Mouse (Mus musculus) limb, embryonic 13.5 days (tissue): ENCODE data around the gene Anpep. TPM values are rescaled to one million over a fixed set of nuclear protein-coding genes. Genes with fewer than 3 reads are reported as not detected.

ENCODE experiments used
- ATAC-seq: fragments of 200-750 bp; cut with Nextera tagmentation; 2 replicates; pipeline ENCODE4 v1.8.0; 2017; ENCODE audit warnings: low read depth, moderate number of reproducible peaks, moderate TSS enrichment; ENCODE audit not compliant: low FRiP score
- H3K27ac ChIP-seq: fragments of 300-500 bp; sonication (generic); 2 replicates; pipeline ENCODE4 v1.5.1; 2015; ENCODE audit warnings: inconsistent platforms, mild to moderate bottlenecking, moderate library complexity
- H3K27me3 ChIP-seq: fragments of 300-500 bp; sonication (generic); 2 replicates; pipeline ENCODE4 v1.6.1; 2015; ENCODE audit warnings: mild to moderate bottlenecking, inconsistent platforms
- H3K36me3 ChIP-seq: fragments of 300-500 bp; sonication (generic); 2 replicates; pipeline ENCODE4 v1.6.1; 2015; ENCODE audit warnings: inconsistent platforms, mild to moderate bottlenecking, moderate library complexity
- H3K4me1 ChIP-seq: fragments of 300-500 bp; sonication (generic); 2 replicates; pipeline ENCODE4 v1.6.1; 2015; ENCODE audit warnings: inconsistent platforms
- H3K4me2 ChIP-seq: fragments of 300-500 bp; sonication (generic); replicated peaks from 2 replicates; pipeline ENCODE4 v1.6.1; 2015; ENCODE audit warnings: inconsistent platforms, mild to moderate bottlenecking, moderate library complexity
- H3K4me3 ChIP-seq: fragments of 300-500 bp; sonication (generic); 2 replicates; pipeline ENCODE4 v1.5.1; 2015; ENCODE audit warnings: moderate library complexity, mild to moderate bottlenecking, inconsistent platforms
- H3K9ac ChIP-seq: fragments of 300-500 bp; sonication (generic); 2 replicates; pipeline ENCODE4 v1.6.1; 2015; ENCODE audit warnings: mild to moderate bottlenecking, inconsistent platforms
- H3K9me3 ChIP-seq: fragments of 300-500 bp; sonication (generic); 2 replicates; pipeline ENCODE4 v1.6.1; 2016; ENCODE audit warnings: inconsistent platforms
- WGBS: fragments of 180-500 bp; shearing (Covaris S2); methylation state at CpG from one replicate; pipeline ENCODE4 v1.1.7; 2015; 5-methylcytosine and 5-hydroxymethylcytosine counted together
- polyA plus RNA-seq: library from polyadenylated mRNA; unstranded; fragments of >200 nt; fragmentation: Nextera tagmentation; extraction: Ambion mirVana; gene quantifications from 2 replicates; pipeline ENCODE4 v1.2.1, GENCODE M21; 2015

Gene Anpep
- 15.2 and 18.4 TPM in 2 replicates for polyA plus RNA-seq

DNA sequence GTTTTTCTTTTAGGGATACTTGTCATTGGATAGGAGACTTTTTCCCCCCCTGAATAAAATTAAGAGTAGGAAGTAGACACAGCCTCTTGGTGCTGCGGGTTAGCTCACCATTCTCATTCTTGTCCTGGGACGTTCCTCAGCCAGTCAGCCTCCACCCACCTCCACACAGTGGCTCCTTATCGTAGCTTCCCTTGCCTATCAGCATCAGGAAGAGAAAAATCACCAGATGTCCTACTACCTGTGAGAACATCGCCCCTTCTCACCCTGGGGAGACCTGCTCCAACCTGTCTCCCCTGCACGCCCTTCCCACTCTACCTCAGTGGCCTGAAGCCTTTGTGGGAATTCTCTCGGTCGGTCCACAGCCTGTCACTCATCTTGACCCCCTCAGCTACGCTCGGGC lies at the start of gene Anpep:
Anpep (minus strand) TSS at position 249 of the 400 bp plus-strand sequence.
- H3K4me3 ChIP-seq, result no peak within 1 kb of the TSS

DNA sequence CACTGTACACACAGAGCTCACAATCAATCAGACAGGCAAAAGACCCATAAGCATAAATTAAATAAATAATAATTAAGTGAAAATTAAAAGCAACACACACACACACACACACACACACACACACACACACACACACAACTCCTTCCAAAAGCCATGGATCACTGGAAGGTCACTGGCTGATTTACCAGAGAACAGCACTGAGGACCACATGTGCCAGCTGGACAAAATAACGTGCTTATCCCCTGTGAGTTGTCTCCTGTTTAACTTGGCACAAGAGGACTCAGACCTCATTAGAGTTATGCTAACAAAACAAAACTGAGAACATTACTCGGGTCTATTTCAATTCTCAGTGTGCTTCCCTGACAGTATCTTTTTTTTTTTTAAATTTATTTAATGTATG lies 46.5 kb upstream of the Anpep start:
- Histone ChIP-seq H3K36me3 (peaks cover 67% of the 10 kb centered on the region), H3K4me1 (no peaks in the 10 kb centered on the region)

More for the DNA sequence above, at the start of gene Anpep:
- no peaks in the 10 kb centered on the region for H3K9me3 ChIP-seq
- no peaks in the 10 kb centered on the region for H3K27me3 ChIP-seq
- H3K4me1 ChIP-seq, result peaks cover 25% of the 10 kb centered on the region
- no peak within 1 kb of the TSS for H3K9ac ChIP-seq
- no peak for ATAC-seq
- no peaks in the 10 kb centered on the region for H3K36me3 ChIP-seq
- H3K4me2 ChIP-seq, result no peak within 1 kb of the TSS
- WGBS, result 71% methylated on average over 9 of the region's 9 CpGs
- H3K27ac ChIP-seq, result no peak within 1 kb of the TSS

DNA sequence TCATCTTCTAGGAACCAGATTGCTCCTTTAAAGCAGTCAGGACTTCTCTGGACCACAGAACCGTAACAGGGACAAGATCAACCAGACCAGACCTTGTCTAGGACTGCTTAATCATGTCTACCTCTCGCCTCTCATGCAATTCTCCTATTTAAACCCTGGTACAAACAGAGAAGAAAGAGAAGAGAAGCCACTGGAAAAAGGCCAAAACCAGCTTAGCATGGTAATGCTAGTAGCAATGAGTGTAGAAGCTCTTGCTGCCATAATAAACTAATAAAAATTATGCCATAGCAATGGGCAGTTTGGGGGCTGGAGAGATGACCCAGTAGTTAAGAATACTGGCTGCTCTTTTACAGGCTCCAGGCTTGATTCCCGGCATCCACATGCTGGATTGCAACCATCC lies 46.1 kb upstream of the Anpep start:
- no peaks in the 10 kb centered on the region for H3K4me1 ChIP-seq
- 93% methylated on average over 3 of the region's 3 CpGs for WGBS
- H3K36me3 ChIP-seq, result peaks cover 72% of the 10 kb centered on the region
- H3K27me3 ChIP-seq, result no peaks in the 10 kb centered on the region
- no peak overlapping the region for H3K9ac ChIP-seq
- ATAC-seq, result no peak
- H3K27ac ChIP-seq, result no peak overlapping the region
- H3K4me2 ChIP-seq, result no peak overlapping the region
- no peaks in the 10 kb centered on the region for H3K9me3 ChIP-seq
- H3K4me3 ChIP-seq, result no peak overlapping the region

More for the DNA sequence above, 46.5 kb upstream of the Anpep start:
- H3K4me3 ChIP-seq, result no peak overlapping the region
- H3K9ac ChIP-seq, result no peak overlapping the region
- H3K27ac ChIP-seq, result no peak overlapping the region
- H3K27me3 ChIP-seq, result no peaks in the 10 kb centered on the region
- ATAC-seq, result no peak
- no peaks in the 10 kb centered on the region for H3K9me3 ChIP-seq
- no peak overlapping the region for H3K4me2 ChIP-seq
- 68% methylated on average over 2 of the region's 2 CpGs for WGBS

DNA sequence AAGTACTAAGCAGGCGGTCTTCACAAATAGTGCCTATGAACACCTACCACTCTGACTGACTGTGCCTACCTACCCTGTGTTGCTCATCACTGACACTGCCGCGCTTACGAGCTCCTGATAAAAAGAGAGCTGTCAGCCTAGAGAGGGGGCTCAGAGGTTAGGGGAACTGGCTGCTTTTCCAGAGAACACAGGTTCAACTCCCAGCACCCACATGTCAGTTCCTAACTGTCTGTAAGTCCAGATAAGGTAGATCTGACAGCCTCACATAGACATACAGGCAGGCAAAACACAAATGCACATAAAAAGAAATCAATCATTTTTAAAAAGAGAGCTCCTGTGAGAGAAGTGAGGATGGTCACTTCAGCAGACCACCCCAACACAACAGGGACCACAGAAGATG lies 44.3 kb upstream of the Anpep start:
- no peaks in the 10 kb centered on the region for H3K27me3 ChIP-seq
- no peaks in the 10 kb centered on the region for H3K4me1 ChIP-seq
- 90% methylated on average over 4 of the region's 4 CpGs for WGBS
- no peaks in the 10 kb centered on the region for H3K9me3 ChIP-seq
- no peak for ATAC-seq
- H3K27ac ChIP-seq, result no peak overlapping the region
- no peak overlapping the region for H3K9ac ChIP-seq
- peaks cover 78% of the 10 kb centered on the region for H3K36me3 ChIP-seq
- H3K4me3 ChIP-seq, result no peak overlapping the region
- no peak overlapping the region for H3K4me2 ChIP-seq

DNA sequence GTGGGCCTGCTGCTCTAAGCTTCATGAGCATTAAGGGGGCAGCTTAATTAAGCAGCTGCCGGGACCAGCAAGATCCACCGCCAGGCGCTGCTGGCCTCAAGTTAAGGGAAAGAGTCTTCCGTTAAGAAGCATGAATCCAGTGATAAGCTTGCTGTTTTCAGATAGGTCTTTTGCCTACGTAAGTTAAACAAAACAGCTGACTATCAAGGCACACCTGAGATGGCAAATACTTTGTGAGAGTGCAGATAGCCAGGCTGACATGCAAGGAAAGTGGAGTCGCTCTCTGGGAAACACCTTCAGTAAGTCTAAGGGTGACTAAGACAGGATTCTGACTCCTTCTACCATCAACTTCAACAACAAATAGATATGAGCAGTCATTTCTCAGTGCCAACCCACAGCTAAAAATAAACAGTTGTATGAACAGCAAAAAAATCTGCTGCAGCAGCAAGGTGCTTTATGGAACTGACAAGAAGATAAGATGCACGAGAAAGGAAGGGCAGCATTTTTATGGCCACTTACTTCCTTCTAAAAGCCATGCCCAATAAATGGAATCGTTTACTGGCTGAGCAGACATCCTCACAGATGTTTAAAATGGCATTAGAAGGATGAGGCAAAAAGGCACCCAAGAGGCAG lies 42.4 kb upstream of the Anpep start:
- WGBS, result 77% methylated on average over 8 of the region's 8 CpGs
- Histone ChIP-seq H3K4me2 (no peak overlapping the region), H3K36me3 (peaks cover 74% of the 10 kb centered on the region), H3K9ac (no peak overlapping the region), H3K27ac (no peak overlapping the region), H3K27me3 (no peaks in the 10 kb centered on the region), H3K4me3 (no peak overlapping the region), H3K4me1 (no peaks in the 10 kb centered on the region), H3K9me3 (no peaks in the 10 kb centered on the region)
- ATAC-seq, result no peak

DNA sequence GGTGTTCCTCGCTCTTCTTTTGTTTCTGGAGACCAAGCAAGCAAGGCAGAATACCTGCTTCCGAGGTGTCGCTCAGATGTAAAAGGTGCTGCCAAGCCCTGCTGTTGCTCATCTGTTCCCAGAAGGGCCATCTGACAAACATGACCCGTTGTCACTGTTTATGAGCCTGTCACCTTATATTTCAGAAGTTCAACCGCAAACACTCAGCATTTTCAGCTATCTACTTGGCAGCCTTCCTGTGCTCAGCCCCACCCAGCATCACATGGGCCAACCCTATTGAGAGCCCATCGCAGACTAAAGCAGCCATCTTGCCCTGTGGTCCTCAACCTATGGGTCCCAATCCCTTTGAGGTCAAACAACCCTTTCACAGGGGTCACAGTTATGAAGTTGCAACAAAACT lies 39.9 kb upstream of the Anpep start:
- no peak overlapping the region for H3K4me3 ChIP-seq
- WGBS, result 93% methylated on average over 6 of the region's 6 CpGs
- H3K4me2 ChIP-seq, result no peak overlapping the region
- H3K4me1 ChIP-seq, result no peaks in the 10 kb centered on the region
- no peaks in the 10 kb centered on the region for H3K27me3 ChIP-seq
- no peak overlapping the region for H3K9ac ChIP-seq
- no peak for ATAC-seq
- peaks cover 64% of the 10 kb centered on the region for H3K36me3 ChIP-seq
- H3K9me3 ChIP-seq, result no peaks in the 10 kb centered on the region
- H3K27ac ChIP-seq, result no peak overlapping the region

DNA sequence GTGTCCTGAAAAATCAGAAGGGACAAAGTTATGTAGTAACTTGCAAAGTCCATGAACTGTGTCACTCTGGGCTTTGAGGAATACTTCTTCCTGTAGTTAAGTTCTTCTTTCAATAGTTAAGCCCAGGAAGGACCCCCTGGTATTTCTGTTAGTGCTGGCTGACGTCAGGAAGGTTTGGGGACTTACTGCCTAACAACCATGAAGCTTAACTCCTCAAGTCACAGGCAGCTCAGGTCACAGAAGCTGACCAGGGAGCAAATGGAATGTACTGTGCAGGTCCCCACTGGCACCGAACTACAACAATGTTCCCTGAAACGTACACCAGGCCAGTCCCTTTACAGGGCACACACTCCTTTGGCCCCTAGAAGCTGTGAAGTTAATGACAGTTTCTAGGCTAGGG lies 34.4 kb upstream of the Anpep start:
- Histone ChIP-seq H3K27ac (no peak overlapping the region), H3K4me1 (no peaks in the 10 kb centered on the region), H3K4me3 (no peak overlapping the region), H3K4me2 (no peak overlapping the region), H3K9ac (no peak overlapping the region), H3K9me3 (no peaks in the 10 kb centered on the region), H3K27me3 (no peaks in the 10 kb centered on the region), H3K36me3 (peaks cover 57% of the 10 kb centered on the region)
- 70% methylated on average over 3 of the region's 3 CpGs for WGBS
- ATAC-seq, result no peak

DNA sequence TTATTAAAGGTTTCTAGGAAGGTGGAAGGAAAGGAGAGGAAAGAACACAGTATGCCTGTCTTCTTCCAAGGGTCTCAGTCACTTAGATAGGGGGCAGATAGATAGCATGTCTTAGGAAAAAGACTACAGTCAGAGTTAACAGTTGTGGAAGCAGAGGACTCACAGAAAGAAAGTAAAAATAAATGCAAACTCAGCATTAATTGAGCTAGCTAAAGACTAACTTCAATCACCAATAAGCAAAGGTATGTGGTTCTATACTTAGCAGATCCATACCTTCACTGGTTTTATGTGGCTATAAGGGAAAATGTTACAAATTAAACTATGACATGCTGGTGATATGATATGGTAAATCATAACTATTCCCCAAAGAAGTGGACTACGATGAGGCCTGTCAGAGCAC lies 33.9 kb upstream of the Anpep start:
- no peaks in the 10 kb centered on the region for H3K9me3 ChIP-seq
- no peak overlapping the region for H3K9ac ChIP-seq
- no peak overlapping the region for H3K4me3 ChIP-seq
- no peak for ATAC-seq
- no peaks in the 10 kb centered on the region for H3K4me1 ChIP-seq
- peaks cover 57% of the 10 kb centered on the region for H3K36me3 ChIP-seq
- 95% methylated on average over 1 of the region's 1 CpGs for WGBS
- H3K27ac ChIP-seq, result no peak overlapping the region
- no peak overlapping the region for H3K4me2 ChIP-seq
- H3K27me3 ChIP-seq, result no peaks in the 10 kb centered on the region

DNA sequence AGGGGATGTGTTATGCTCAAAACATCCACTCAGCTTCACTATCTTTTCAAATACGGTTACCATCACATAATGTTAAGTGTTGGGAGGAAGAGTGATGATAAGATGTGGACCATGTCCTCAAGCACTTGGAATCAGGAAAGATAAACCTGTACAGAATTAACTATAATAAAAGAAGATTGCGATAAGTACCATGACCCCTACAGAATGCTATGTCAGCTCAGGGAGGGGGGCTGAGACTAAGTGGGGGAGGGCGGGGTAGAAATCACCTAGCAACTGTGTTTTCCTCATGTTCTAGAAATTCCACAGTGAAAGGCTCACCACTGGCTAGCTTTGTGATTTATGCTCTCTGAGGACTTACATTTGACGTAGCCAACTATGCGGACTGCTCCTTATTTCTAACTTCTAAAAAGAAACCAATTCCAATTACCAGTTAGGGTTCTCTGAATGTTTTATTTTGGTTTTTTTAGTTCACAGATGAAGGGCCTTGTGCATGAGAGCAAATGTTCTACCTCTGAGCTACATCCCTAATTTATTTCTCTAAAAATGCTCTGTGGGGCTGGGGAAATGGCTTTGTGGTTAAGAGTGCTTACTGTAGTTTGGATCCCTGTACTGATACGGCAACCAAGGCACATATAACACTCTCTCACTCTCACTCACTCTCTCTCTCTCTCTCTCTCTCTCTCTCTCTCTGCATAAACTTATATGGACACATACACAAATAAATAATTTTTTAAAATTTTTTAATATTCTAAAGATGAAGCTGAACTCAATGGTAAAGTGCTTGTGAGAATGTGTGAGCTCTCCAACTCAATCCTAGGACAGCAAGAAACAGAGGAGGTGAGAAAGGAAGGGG lies 31.9 kb upstream of the Anpep start:
- no peak overlapping the region for H3K4me2 ChIP-seq
- H3K9ac ChIP-seq, result no peak overlapping the region
- peaks cover 56% of the 10 kb centered on the region for H3K36me3 ChIP-seq
- H3K4me3 ChIP-seq, result no peak overlapping the region
- WGBS, result 84% methylated on average over 6 of the region's 6 CpGs
- H3K4me1 ChIP-seq, result no peaks in the 10 kb centered on the region
- ATAC-seq, result no peak
- H3K9me3 ChIP-seq, result no peaks in the 10 kb centered on the region
- H3K27me3 ChIP-seq, result no peaks in the 10 kb centered on the region
- no peak overlapping the region for H3K27ac ChIP-seq

DNA sequence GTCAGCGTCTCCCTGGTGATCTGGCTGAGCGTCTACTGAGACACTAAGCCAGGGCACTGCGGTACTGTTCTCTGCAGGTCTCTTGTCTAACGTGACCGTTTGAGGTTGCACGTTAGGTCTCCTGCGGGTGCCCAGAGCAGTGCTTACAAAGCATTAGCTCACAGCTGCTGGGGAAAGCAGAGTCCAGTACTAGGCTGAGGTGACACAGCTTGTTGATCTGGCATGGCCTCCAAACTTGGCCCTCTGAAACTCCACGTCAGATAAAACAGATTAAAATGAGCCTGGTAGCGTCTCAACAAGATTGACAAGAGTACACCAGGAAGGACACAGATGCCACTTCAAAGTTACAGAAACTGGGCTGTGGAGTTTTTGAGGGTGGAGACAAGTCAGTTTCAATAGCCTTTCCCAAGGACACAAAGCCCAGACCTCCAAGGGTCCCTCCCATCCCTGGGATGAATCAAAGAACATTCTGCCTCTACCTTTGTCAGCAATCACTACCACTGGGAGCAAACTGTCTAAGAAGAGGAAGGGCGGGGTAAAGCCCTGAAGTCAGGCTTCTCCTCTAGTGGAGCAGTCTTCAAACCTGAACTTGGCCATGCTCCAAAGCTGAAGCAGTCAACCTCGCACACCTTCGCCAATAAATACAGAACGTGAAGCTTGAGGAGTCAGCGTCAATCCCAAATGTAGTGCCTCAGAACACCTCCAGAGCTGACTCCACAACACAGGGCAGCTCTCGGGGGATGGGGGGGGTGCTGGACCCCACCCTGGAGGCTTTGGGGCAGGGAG lies 29.8 kb upstream of the Anpep start:
- H3K9me3 ChIP-seq, result no peaks in the 10 kb centered on the region

DNA sequence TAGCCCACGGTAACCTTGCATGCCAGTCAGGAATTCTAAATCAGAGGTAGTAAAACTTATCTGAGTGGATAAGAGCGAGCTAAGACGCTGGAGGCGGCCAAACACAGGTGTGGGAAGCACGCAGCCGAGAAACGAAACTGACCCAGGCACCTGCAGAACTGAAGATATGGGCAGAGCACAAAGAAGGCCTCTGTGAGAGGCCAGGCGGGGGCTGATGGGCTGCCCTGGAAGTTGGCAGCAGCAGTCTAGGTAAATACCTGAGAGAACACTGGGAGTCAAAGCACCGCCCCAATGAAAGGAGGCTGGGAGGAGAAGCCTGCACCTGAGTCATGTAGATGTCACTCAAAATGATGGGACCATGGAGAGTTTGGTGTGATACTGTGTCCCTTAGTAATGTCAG lies 27.7 kb upstream of the Anpep start:
- ATAC-seq, result no peak
- no peak overlapping the region for H3K4me3 ChIP-seq
- no peaks in the 10 kb centered on the region for H3K4me1 ChIP-seq
- no peak overlapping the region for H3K9ac ChIP-seq
- no peak overlapping the region for H3K27ac ChIP-seq
- H3K9me3 ChIP-seq, result no peaks in the 10 kb centered on the region
- H3K4me2 ChIP-seq, result no peak overlapping the region
- H3K36me3 ChIP-seq, result peaks cover 42% of the 10 kb centered on the region
- WGBS, result 92% methylated on average over 9 of the region's 9 CpGs
- H3K27me3 ChIP-seq, result no peaks in the 10 kb centered on the region

More for the DNA sequence above, 29.8 kb upstream of the Anpep start:
- Histone ChIP-seq H3K9ac (no peak overlapping the region), H3K4me1 (no peaks in the 10 kb centered on the region), H3K36me3 (peaks cover 43% of the 10 kb centered on the region), H3K4me3 (no peak overlapping the region), H3K4me2 (no peak overlapping the region), H3K27ac (no peak overlapping the region), H3K27me3 (no peaks in the 10 kb centered on the region)
- ATAC-seq, result no peak
- 88% methylated on average over 15 of the region's 15 CpGs for WGBS
